Mouse (Mus musculus): ENCODE results near the gene 6430550D23Rik. TPM values are rescaled to one million over a fixed set of nuclear protein-coding genes. Genes with fewer than 3 reads are reported as not detected.
"Not testable (repeated sequence)": the region's sequence is repeated elsewhere in the genome, so short reads cannot be mapped to it uniquely, and the experiment has no call there.

6430550D23Rik gene
- polyA plus RNA-seq, 1 experiment, result 2.5 TPM

- H3K4me3 ChIP-seq (ENCODE audit: insufficient read depth, low read length), result no peak overlapping the region
- H3K27ac ChIP-seq (ENCODE audit: insufficient read depth, low read depth, low read length), result no peak overlapping the region
- TF ChIP-seq CTCF (IDR thresholded peaks at IDR 0.05; ENCODE audit: low read depth, low read length) (no peak), POLR2A (IDR thresholded peaks at IDR 0.05; ENCODE audit: borderline replicate concordance, low read depth, low read length) (no peak)
- H3K4me1 ChIP-seq (ENCODE audit: control insufficient read depth, insufficient read depth, low read length), result peaks cover 9% of the 10 kb centered on the region
Observed at GRCm38 (mm10) chr2:155943463-155943862, 64.3 kb downstream of the 6430550D23Rik start.

GRCm38 (mm10) chr2:155941697-155942442 lies 65.9 kb downstream of the 6430550D23Rik start:
- Histone ChIP-seq H3K4me3 (ENCODE audit: insufficient read depth, low read length) (no peak overlapping the region), H3K27ac (ENCODE audit: insufficient read depth, low read depth, low read length) (no peak overlapping the region), H3K4me1 (ENCODE audit: control insufficient read depth, insufficient read depth, low read length) (peaks cover 9% of the 10 kb centered on the region)
- TF ChIP-seq CTCF (IDR thresholded peaks at IDR 0.05; ENCODE audit: low read depth, low read length) (no peak), POLR2A (IDR thresholded peaks at IDR 0.05; ENCODE audit: borderline replicate concordance, low read depth, low read length) (no peak)

- peaks cover 9% of the 10 kb centered on the region for H3K4me1 ChIP-seq (ENCODE audit: control insufficient read depth, insufficient read depth, low read length)
- no peak within 1 kb of the TSS for H3K4me3 ChIP-seq (ENCODE audit: insufficient read depth, low read length)
- no peak for TF ChIP-seq CTCF (IDR thresholded peaks at IDR 0.05; ENCODE audit: low read depth, low read length)
- TF ChIP-seq POLR2A (IDR thresholded peaks at IDR 0.05; ENCODE audit: borderline replicate concordance, low read depth, low read length), result no peak
- no peak within 1 kb of the TSS for H3K27ac ChIP-seq (ENCODE audit: insufficient read depth, low read depth, low read length)
Observed at GRCm38 (mm10) chr2:155940681-155941080, 67.1 kb downstream of the 6430550D23Rik start, which contains the start of gene Gm15557. Gm15557 (plus strand) TSS chr2:155940728.

- H3K27ac ChIP-seq (ENCODE audit: insufficient read depth, low read depth, low read length), result no peak overlapping the region
- no peak overlapping the region for H3K4me3 ChIP-seq (ENCODE audit: insufficient read depth, low read length)
- TF ChIP-seq POLR2A (IDR thresholded peaks at IDR 0.05; ENCODE audit: borderline replicate concordance, low read depth, low read length) (no peak), CTCF (IDR thresholded peaks at IDR 0.05; ENCODE audit: low read depth, low read length) (no peak)
- peaks cover 9% of the 10 kb centered on the region for H3K4me1 ChIP-seq (ENCODE audit: control insufficient read depth, insufficient read depth, low read length)
Observed at GRCm38 (mm10) chr2:155939897-155940529, 67.8 kb downstream of the 6430550D23Rik start.

GRCm38 (mm10) chr2:155929531-155930442 lies 78.0 kb downstream of the 6430550D23Rik start, which contains the start of gene Uqcc1:
Uqcc1 (minus strand) TSS chr2:155930310.
- peak within 1 kb of the TSS; percentile 64 for H3K4me3 ChIP-seq (ENCODE audit: insufficient read depth, low read length)
- peak within 1 kb of the TSS; percentile 80 for H3K27ac ChIP-seq (ENCODE audit: insufficient read depth, low read depth, low read length)
- peaks cover 23% of the 10 kb centered on the region for H3K4me1 ChIP-seq (ENCODE audit: control insufficient read depth, insufficient read depth, low read length)
- no peak; the same call in 1 of the 2 replicates for TF ChIP-seq POLR2A (IDR thresholded peaks at IDR 0.05; ENCODE audit: borderline replicate concordance, low read depth, low read length)
- TF ChIP-seq CTCF (IDR thresholded peaks at IDR 0.05; ENCODE audit: low read depth, low read length), result no peak

- peak overlapping the region; percentile 64 for H3K4me3 ChIP-seq (ENCODE audit: insufficient read depth, low read length)
- peak overlapping the region; percentile 80 for H3K27ac ChIP-seq (ENCODE audit: insufficient read depth, low read depth, low read length)
- TF ChIP-seq POLR2A (IDR thresholded peaks at IDR 0.05; ENCODE audit: borderline replicate concordance, low read depth, low read length) (no peak), CTCF (IDR thresholded peaks at IDR 0.05; ENCODE audit: low read depth, low read length) (no peak)
- H3K4me1 ChIP-seq (ENCODE audit: control insufficient read depth, insufficient read depth, low read length), result peaks cover 31% of the 10 kb centered on the region
Observed at GRCm38 (mm10) chr2:155928711-155929345, 78.9 kb downstream of the 6430550D23Rik start.

GRCm38 (mm10) chr2:155925213-155925612 lies 82.6 kb downstream of the 6430550D23Rik start:
- not testable (repeated sequence) for H3K27ac ChIP-seq (ENCODE audit: insufficient read depth, low read depth, low read length); H3K4me3 ChIP-seq (ENCODE audit: insufficient read depth, low read length)
- H3K4me1 ChIP-seq (ENCODE audit: control insufficient read depth, insufficient read depth, low read length), result peaks cover 32% of the 10 kb centered on the region

Other genes starting within 250 kb of the 6430550D23Rik start
- gene Mmp24, start 232.6 kb downstream of the 6430550D23Rik start, polyA plus RNA-seq (2012; ENCODE audit: insufficient read depth, insufficient read length, missing spikeins), result not detected in 2 replicates
- gene BC029722, start 188.6 kb downstream of the 6430550D23Rik start, polyA plus RNA-seq (2012; ENCODE audit: insufficient read depth, insufficient read length, missing spikeins), result 44.7 and 46.1 TPM in 2 replicates
- gene Eif6, start 181.1 kb downstream of the 6430550D23Rik start, polyA plus RNA-seq (2012; ENCODE audit: insufficient read depth, insufficient read length, missing spikeins), result 89.5 and 91.7 TPM in 2 replicates
- not detected in 2 replicates for gene Fam83c, start 173.1 kb downstream of the 6430550D23Rik start, polyA plus RNA-seq (2012; ENCODE audit: insufficient read depth, insufficient read length, missing spikeins)
- 16.1 and 19.0 TPM in 2 replicates for gene Uqcc1, start 77.7 kb downstream of the 6430550D23Rik start, polyA plus RNA-seq (2012; ENCODE audit: insufficient read depth, insufficient read length, missing spikeins)
- not detected in 2 replicates for gene Gm15557, start 67.2 kb downstream of the 6430550D23Rik start, polyA plus RNA-seq (2012; ENCODE audit: insufficient read depth, insufficient read length, missing spikeins)
- not detected in 2 replicates for gene Gdf5, start 62.6 kb downstream of the 6430550D23Rik start, polyA plus RNA-seq (2012; ENCODE audit: insufficient read depth, insufficient read length, missing spikeins)
- gene Cep250, start 51.5 kb downstream of the 6430550D23Rik start, polyA plus RNA-seq (2012; ENCODE audit: insufficient read depth, insufficient read length, missing spikeins), result 47.2 and 49.6 TPM in 2 replicates
- 177 and 190 TPM in 2 replicates for gene Ergic3, start 68 bp upstream of the 6430550D23Rik start, polyA plus RNA-seq (2012; ENCODE audit: insufficient read depth, insufficient read length, missing spikeins)
- not detected in 2 replicates for gene Fer1l4, start 45.0 kb upstream of the 6430550D23Rik start, polyA plus RNA-seq (2012; ENCODE audit: insufficient read depth, insufficient read length, missing spikeins)
- gene Spag4, start 57.2 kb upstream of the 6430550D23Rik start, polyA plus RNA-seq (2012; ENCODE audit: insufficient read depth, insufficient read length, missing spikeins), result 0.32 TPM in 1 of 2 replicates, not detected in the other
- 36.0 and 40.9 TPM in 2 replicates for gene Cpne1, start 104.0 kb upstream of the 6430550D23Rik start, polyA plus RNA-seq (2012; ENCODE audit: insufficient read depth, insufficient read length, missing spikeins)
- 12.2 and 14.0 TPM in 2 replicates for gene Rbm12, start 104.0 kb upstream of the 6430550D23Rik start, polyA plus RNA-seq (2012; ENCODE audit: insufficient read depth, insufficient read length, missing spikeins)
- 9.0 and 12.0 TPM in 2 replicates for gene Gm28036, start 119.1 kb upstream of the 6430550D23Rik start, polyA plus RNA-seq (2012; ENCODE audit: insufficient read depth, insufficient read length, missing spikeins)
- gene Romo1, start 136.1 kb upstream of the 6430550D23Rik start, polyA plus RNA-seq (2012; ENCODE audit: insufficient read depth, insufficient read length, missing spikeins), result 115 and 116 TPM in 2 replicates
- 42.4 and 43.4 TPM in 2 replicates for gene Nfs1, start 136.2 kb upstream of the 6430550D23Rik start, polyA plus RNA-seq (2012; ENCODE audit: insufficient read depth, insufficient read length, missing spikeins)
- gene Rbm39, start 172.3 kb upstream of the 6430550D23Rik start, polyA plus RNA-seq (2012; ENCODE audit: insufficient read depth, insufficient read length, missing spikeins), result 472 and 516 TPM in 2 replicates
- gene Phf20, start 188.5 kb upstream of the 6430550D23Rik start, polyA plus RNA-seq (2012; ENCODE audit: insufficient read depth, insufficient read length, missing spikeins), result 42.7 and 46.1 TPM in 2 replicates

Data from bone marrow macrophage, adult 2 months (primary cell).